Mouse (Mus musculus) erythroblast, embryonic 14.5 days (primary cell): ENCODE measurements around the gene Ankrd11. TPM values are rescaled to one million over a fixed set of nuclear protein-coding genes. Genes with fewer than 3 reads are reported as not detected.

Experiments used
- H3K27me3 ChIP-seq: 2 replicates; pipeline ENCODE4 v1.6.1; 2012; ENCODE audit warnings: inconsistent platforms; ENCODE audit not compliant: control insufficient read depth
- H3K36me3 ChIP-seq: 2 replicates; pipeline ENCODE4 v1.6.1; 2012; ENCODE audit warnings: mild to moderate bottlenecking, inconsistent platforms; ENCODE audit not compliant: control insufficient read depth
- H3K4me1 ChIP-seq: 2 replicates; pipeline ENCODE4 v1.6.1; 2012; ENCODE audit warnings: inconsistent platforms; ENCODE audit not compliant: control insufficient read depth
- H3K4me3 ChIP-seq: replicated peaks from 2 replicates; pipeline ENCODE3; 2012; ENCODE audit warnings: moderate library complexity, mild to moderate bottlenecking, inconsistent platforms
- H3K9me3 ChIP-seq: 2 replicates; pipeline ENCODE4 v1.6.1; 2012; ENCODE audit warnings: low read length, inconsistent platforms, mixed read lengths; ENCODE audit not compliant: control insufficient read depth
- GATA1 ChIP-seq: IDR thresholded peaks from 2 replicates; pipeline ENCODE4 v1.6.1; 2012; ENCODE audit warnings: low read length, inconsistent platforms, mixed read lengths
- TAL1 ChIP-seq: IDR thresholded peaks from 3 replicates; pipeline ENCODE4 v1.6.1; 2012; ENCODE audit warnings: low read length, inconsistent platforms, mixed read lengths
- polyA plus RNA-seq: library from polyadenylated mRNA; stranded (reverse); fragments of >175 nt; gene quantifications from 2 replicates; pipeline ENCODE4 v1.2.3, GENCODE M21; 2012

The Ankrd11 gene
- polyA plus RNA-seq, 1 experiment = 6.3 TPM

GRCm38 (mm10) chr8:122859843-122860242 lies 182.2 kb downstream of the Ankrd11 start:
- no peak overlapping the region for H3K4me3 ChIP-seq
- H3K9me3 ChIP-seq = no peaks in the 10 kb centered on the region
- H3K27me3 ChIP-seq = peaks cover 20% of the 10 kb centered on the region
- H3K4me1 ChIP-seq = peaks cover 7% of the 10 kb centered on the region
- TF ChIP-seq GATA1 (no peak), TAL1 (no peak)
- no peaks in the 10 kb centered on the region for H3K36me3 ChIP-seq

GRCm38 (mm10) chr8:122856288-122856687 lies 185.8 kb downstream of the Ankrd11 start:
- no peaks in the 10 kb centered on the region for H3K36me3 ChIP-seq
- peaks cover 7% of the 10 kb centered on the region for H3K4me1 ChIP-seq
- TF ChIP-seq TAL1 (no peak), GATA1 (no peak)
- H3K9me3 ChIP-seq = no peaks in the 10 kb centered on the region
- H3K4me3 ChIP-seq = no peak overlapping the region
- H3K27me3 ChIP-seq = peaks cover 25% of the 10 kb centered on the region

DNA sequence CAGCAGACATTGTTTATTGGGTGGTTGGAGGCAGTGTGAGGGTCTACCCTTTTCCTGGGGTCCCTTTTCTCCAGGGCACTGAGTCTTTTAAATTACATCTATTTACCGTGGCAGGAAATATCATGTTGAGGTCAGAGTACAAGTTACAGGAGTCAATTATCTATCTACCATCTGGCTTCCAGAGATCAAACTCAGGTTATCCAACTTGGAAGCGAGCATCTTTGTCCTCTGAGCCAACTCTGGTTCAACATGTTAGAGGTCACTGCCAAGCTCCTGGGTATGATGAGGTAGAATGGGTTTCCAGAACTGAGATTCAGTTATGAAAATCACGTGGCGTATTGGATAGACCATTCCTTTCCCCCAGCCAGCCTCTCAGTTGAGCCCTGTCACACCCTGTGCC lies 187.0 kb downstream of the Ankrd11 start:
- Histone ChIP-seq H3K4me1 (peaks cover 6% of the 10 kb centered on the region), H3K36me3 (no peaks in the 10 kb centered on the region), H3K27me3 (peaks cover 23% of the 10 kb centered on the region), H3K9me3 (no peaks in the 10 kb centered on the region), H3K4me3 (no peak overlapping the region)
- TF ChIP-seq TAL1 = no peak
- TF ChIP-seq GATA1 = no peak

DNA sequence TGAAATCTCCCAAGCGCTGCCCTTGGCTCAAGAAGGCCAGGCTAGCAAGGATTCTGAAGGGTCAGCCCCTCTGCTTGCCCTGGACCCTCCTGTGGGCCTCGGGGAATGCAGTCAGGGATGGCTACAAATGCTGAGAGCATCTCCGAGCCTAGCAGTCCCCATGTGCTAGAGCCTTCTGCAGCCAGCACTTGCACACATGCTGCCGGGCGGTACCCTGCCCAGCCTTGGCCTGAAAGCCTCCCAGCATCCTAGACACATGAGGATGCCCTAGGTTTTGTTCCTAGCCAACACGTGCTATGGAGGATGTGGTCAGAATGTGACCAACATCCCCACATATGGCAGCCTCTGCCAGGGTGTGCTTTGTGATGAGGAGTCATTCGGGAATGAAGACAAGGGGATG lies 187.7 kb downstream of the Ankrd11 start:
- Histone ChIP-seq H3K27me3 (peaks cover 25% of the 10 kb centered on the region), H3K36me3 (no peaks in the 10 kb centered on the region), H3K9me3 (no peaks in the 10 kb centered on the region), H3K4me1 (no peaks in the 10 kb centered on the region), H3K4me3 (no peak overlapping the region)
- TF ChIP-seq GATA1 = no peak
- no peak for TF ChIP-seq TAL1

- no peaks in the 10 kb centered on the region for H3K36me3 ChIP-seq
- no peak for TF ChIP-seq GATA1
- TF ChIP-seq TAL1 = no peak
- no peak overlapping the region for H3K4me3 ChIP-seq
- peaks cover 32% of the 10 kb centered on the region for H3K27me3 ChIP-seq
- peaks cover 3% of the 10 kb centered on the region for H3K4me1 ChIP-seq
- no peaks in the 10 kb centered on the region for H3K9me3 ChIP-seq
Measured at GRCm38 (mm10) chr8:122853340-122853771, 188.7 kb downstream of the Ankrd11 start.

DNA sequence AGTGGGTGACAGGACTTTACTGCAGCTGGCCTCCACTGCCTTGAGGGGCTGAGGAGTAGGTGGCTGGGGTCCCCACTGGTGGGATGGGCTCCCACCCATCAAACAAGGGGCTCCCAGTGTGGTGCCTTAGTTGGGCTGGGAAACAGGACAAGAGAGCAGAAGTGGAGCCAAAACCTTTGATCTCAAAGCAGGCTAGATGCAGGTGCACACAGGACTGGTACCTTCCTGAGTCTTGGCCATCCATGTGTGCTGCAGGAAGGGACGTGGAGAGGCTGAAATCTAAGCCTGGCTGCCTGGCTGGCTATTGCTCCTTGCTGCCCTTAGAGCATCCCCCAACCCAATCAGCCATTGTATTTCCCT lies 189.6 kb downstream of the Ankrd11 start:
- Histone ChIP-seq H3K27me3 (peaks cover 35% of the 10 kb centered on the region), H3K9me3 (no peaks in the 10 kb centered on the region), H3K4me1 (peaks cover 7% of the 10 kb centered on the region), H3K4me3 (no peak overlapping the region), H3K36me3 (no peaks in the 10 kb centered on the region)
- no peak for TF ChIP-seq GATA1
- no peak for TF ChIP-seq TAL1

- Histone ChIP-seq H3K36me3 (no peaks in the 10 kb centered on the region), H3K4me1 (peaks cover 7% of the 10 kb centered on the region), H3K9me3 (no peaks in the 10 kb centered on the region), H3K27me3 (peaks cover 38% of the 10 kb centered on the region), H3K4me3 (no peak overlapping the region)
- no peak for TF ChIP-seq TAL1
- TF ChIP-seq GATA1 = no peak
Measured at GRCm38 (mm10) chr8:122851692-122852545, 190.2 kb downstream of the Ankrd11 start.

DNA sequence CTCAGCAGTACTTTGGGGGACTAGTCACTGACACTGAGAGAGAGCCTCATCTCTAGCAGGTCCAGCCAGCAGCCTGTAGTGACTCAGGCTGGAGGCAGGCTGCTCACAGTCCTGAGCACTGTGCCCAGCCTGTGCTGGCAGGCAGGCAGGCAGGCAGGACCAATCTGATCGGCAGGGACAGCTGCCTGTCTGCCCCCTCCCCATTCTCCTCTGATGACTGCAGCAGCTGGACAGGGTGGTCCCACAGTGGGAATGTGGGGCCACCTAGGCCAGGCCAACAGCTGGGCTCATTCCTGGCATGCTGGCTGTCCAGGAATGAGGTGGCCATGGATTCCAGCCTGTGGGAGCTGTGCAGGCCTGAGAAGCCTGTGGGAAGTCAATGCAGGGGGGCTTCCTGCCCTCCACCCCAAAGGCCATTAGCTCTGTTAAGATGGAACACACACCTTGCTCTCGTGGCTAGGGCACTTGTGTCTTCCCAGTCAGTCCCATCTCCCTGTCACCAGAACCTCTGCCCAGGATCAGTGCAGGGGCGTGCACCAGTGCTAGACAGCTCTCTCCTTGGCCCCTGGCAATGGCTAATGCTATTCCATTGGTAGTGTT lies 191.3 kb downstream of the Ankrd11 start:
- Histone ChIP-seq H3K36me3 (no peaks in the 10 kb centered on the region), H3K4me3 (no peak overlapping the region), H3K9me3 (no peaks in the 10 kb centered on the region), H3K4me1 (peaks cover 7% of the 10 kb centered on the region), H3K27me3 (peaks cover 44% of the 10 kb centered on the region)
- TF ChIP-seq TAL1 (no peak), GATA1 (no peak)

DNA sequence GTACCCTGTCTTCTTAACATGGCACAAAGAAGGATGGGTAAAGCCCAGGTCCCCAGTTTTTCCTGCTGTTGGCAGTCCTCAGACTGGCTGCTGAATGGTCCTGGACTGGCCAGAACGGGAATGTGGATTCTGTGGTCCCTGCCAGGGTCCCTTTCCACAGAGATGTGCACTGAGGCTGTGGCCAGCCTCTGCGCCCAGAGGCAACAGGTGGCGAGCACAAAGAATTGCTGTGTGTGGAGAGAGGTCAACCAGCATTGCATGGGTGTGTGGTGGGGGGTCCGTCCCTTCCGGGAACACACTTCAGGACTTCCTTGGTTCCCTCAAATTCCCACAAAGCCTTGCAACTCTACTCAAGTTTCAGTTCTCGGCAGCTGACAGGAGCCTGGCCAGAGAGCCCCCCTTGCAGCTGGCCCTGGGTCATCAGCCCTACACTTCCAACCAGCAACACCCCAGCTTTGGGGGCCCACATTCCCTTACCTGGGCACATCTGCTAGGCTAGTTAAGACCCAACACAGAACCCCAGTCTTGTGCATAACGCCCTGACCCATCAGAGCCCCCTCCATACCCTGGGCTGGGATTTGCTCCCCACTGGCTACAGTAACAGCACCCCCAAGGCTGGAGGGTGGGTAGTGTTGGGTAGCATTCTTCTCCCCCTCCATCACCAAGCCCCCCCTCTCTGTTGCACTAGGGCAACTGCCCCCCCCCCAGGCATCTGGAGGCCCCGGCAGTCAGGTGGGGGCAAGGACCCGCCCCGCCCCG lies 192.7 kb downstream of the Ankrd11 start:
- Histone ChIP-seq H3K36me3 (no peaks in the 10 kb centered on the region), H3K4me1 (peaks cover 7% of the 10 kb centered on the region), H3K9me3 (no peaks in the 10 kb centered on the region), H3K4me3 (no peak overlapping the region), H3K27me3 (peaks cover 43% of the 10 kb centered on the region)
- TF ChIP-seq GATA1 = no peak
- TF ChIP-seq TAL1 = no peak
